Mouse (Mus musculus) cerebellum, postnatal 10 days (tissue): ENCODE data around the gene Wbp2.
A peak's percentile ranks its signal among the peaks of the same experiment; 100 is the strongest.
"Not testable (repeated sequence)": the region's sequence is repeated elsewhere in the genome, so short reads cannot be mapped to it uniquely, and the experiment has no call there.

ENCODE experiments used
- DNase-seq, 2 experiments: peaks; one replicate each; pipeline ENCODE4 v3.0.0; 2021; ENCODE audit warnings: mixed read lengths in 2 of 2

Gene Wbp2

GRCm38 (mm10) chr11:116086258-116087193, at the start of gene Wbp2:
TSS of gene Wbp2 (minus strand) at chr11:116086995.
- peak; percentile 97 to 98 for DNase-seq

GRCm38 (mm10) chr11:116134171-116134570, 47.4 kb upstream of the Wbp2 start:
- DNase-seq, result no peak

GRCm38 (mm10) chr11:116133497-116133896, 46.7 kb upstream of the Wbp2 start:
- DNase-seq, result no peak

- DNase-seq, result peak in 1 of 2 experiments; percentile 34
Observed at GRCm38 (mm10) chr11:116132366-116133333, 45.9 kb upstream of the Wbp2 start.

GRCm38 (mm10) chr11:116131349-116132170, 44.8 kb upstream of the Wbp2 start:
- DNase-seq, result peak in 1 of 2 experiments; percentile 53

- peak; percentile 92 to 94 for DNase-seq
Observed at GRCm38 (mm10) chr11:116130488-116131205, 43.9 kb upstream of the Wbp2 start, which contains the start of gene Trim65. TSS of gene Trim65 (minus strand) at chr11:116131128.

GRCm38 (mm10) chr11:116129993-116130487, 43.2 kb upstream of the Wbp2 start:
- no peak for DNase-seq

- DNase-seq, result peak in 1 of 2 experiments; percentile 18
Observed at GRCm38 (mm10) chr11:116129091-116129790, 42.4 kb upstream of the Wbp2 start.

- peak; percentile 88 to 92 for DNase-seq
Observed at GRCm38 (mm10) chr11:116127986-116128385, 41.2 kb upstream of the Wbp2 start.

- peak; percentile 85 to 86 for DNase-seq
Observed at GRCm38 (mm10) chr11:116127156-116127980, 40.6 kb upstream of the Wbp2 start, which contains the start of gene Trim47. TSS of gene Trim47 (minus strand) at chr11:116127210.

GRCm38 (mm10) chr11:116126261-116126660, 39.5 kb upstream of the Wbp2 start:
- no peak for DNase-seq

- not testable (repeated sequence) for DNase-seq
Observed at GRCm38 (mm10) chr11:116121731-116122245, 35.0 kb upstream of the Wbp2 start.

GRCm38 (mm10) chr11:116117819-116118218, 31.0 kb upstream of the Wbp2 start:
- DNase-seq, result peak in 1 of 2 experiments; percentile 37

- no peak for DNase-seq
Observed at GRCm38 (mm10) chr11:116117241-116117640, 30.4 kb upstream of the Wbp2 start.

GRCm38 (mm10) chr11:116111611-116112203, 24.9 kb upstream of the Wbp2 start:
- no peak for DNase-seq

GRCm38 (mm10) chr11:116111067-116111466, 24.3 kb upstream of the Wbp2 start:
- DNase-seq, result no peak

- DNase-seq, result no peak
Observed at GRCm38 (mm10) chr11:116110540-116110939, 23.7 kb upstream of the Wbp2 start.

- peak; percentile 47 to 60 for DNase-seq
Observed at GRCm38 (mm10) chr11:116110131-116110530, 23.3 kb upstream of the Wbp2 start.
